Mouse (Mus musculus): Measurements from ENCODE around the gene Marcks. TPM values are rescaled to one million over a fixed set of nuclear protein-coding genes. Genes with fewer than 3 reads are reported as not detected.

The Marcks gene
- 178 and 197 TPM in 2 replicates for polyA plus RNA-seq (2015; fragmentation: Nextera tagmentation; extraction: Ambion mirVana)

GRCm38 (mm10) chr10:37138778-37139442 lies at the start of gene Marcks:
Gene Marcks, minus strand, starts transcription at chr10:37138920.
- Histone ChIP-seq H3K9me3 (no peaks in the 10 kb centered on the region), H3K27ac (replicated peaks) (peak within 1 kb of the TSS; percentile 100), H3K4me1 (replicated peaks) (peaks cover 14% of the 10 kb centered on the region), H3K36me3 (0 out of 2 replicates have a peak, but pooled peaks cover 8% of the 10 kb centered on the region), H3K9ac (peak within 1 kb of the TSS; percentile 100), H3K27me3 (no peaks in the 10 kb centered on the region), H3K4me2 (peak within 1 kb of the TSS; percentile 59), H3K4me3 (peak within 1 kb of the TSS; percentile 91)
- under 1% methylated on average over 39 of the region's 39 CpGs for WGBS
- peak; percentile 78 for ATAC-seq (ENCODE audit: low FRiP score, low read depth)

GRCm38 (mm10) chr10:37177071-37177470 lies 38.4 kb upstream of the Marcks start:
- no peak overlapping the region for H3K9ac ChIP-seq
- no peaks in the 10 kb centered on the region for H3K9me3 ChIP-seq
- H3K4me2 ChIP-seq, result no peak overlapping the region
- H3K36me3 ChIP-seq, result no peaks in the 10 kb centered on the region
- H3K4me1 ChIP-seq (replicated peaks), result peaks cover 5% of the 10 kb centered on the region; the same call in 1 of the 2 replicates
- WGBS, result 97% methylated on average over 3 of the region's 3 CpGs
- H3K27me3 ChIP-seq, result no peaks in the 10 kb centered on the region
- ATAC-seq (ENCODE audit: low FRiP score, low read depth), result no peak
- no peak overlapping the region for H3K4me3 ChIP-seq
- no peak overlapping the region for H3K27ac ChIP-seq (replicated peaks)

DNA sequence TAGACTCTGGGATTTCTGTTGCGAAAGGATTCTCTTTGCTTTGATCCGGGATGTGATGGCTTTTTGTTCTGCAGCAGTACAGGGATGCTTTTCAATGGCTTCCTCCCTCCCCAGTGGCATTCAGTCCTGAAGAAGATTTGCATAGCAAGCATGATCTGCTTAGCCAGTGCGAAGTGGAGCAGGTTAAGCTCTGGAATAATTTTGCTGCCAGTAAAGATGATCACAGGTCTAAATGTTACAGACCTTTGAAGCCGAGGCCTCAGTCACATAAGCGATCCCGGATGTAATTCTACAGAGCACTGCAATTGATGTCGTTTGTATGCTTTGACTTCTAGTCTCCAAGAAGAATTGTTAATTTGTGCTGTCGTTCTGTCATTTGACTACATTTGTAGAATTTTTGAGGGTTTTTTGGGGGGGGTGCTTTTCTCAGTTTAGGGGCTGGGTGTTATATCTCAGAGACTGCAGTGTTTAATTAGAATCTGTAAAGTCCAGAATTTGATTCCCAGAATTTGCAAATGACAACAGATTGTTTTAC lies 33.8 kb upstream of the Marcks start:
- peaks cover 13% of the 10 kb centered on the region; the same call in 1 of the 2 replicates for H3K4me1 ChIP-seq (replicated peaks)
- H3K27ac ChIP-seq (replicated peaks), result 0 out of 2 replicates have a peak overlapping the region, but pooled peaks have one; percentile 27
- no peak overlapping the region for H3K4me2 ChIP-seq
- H3K4me3 ChIP-seq, result no peak overlapping the region
- WGBS, result 49% methylated on average over 8 of the region's 8 CpGs
- no peaks in the 10 kb centered on the region for H3K36me3 ChIP-seq
- no peak for ATAC-seq (ENCODE audit: low FRiP score, low read depth)
- no peaks in the 10 kb centered on the region for H3K9me3 ChIP-seq
- H3K27me3 ChIP-seq, result no peaks in the 10 kb centered on the region
- no peak overlapping the region for H3K9ac ChIP-seq

GRCm38 (mm10) chr10:37171711-37172415 lies 33.1 kb upstream of the Marcks start:
- H3K27ac ChIP-seq (replicated peaks), result 0 out of 2 replicates have a peak overlapping the region, but pooled peaks have one; percentile 27
- ATAC-seq (ENCODE audit: low FRiP score, low read depth), result peak; percentile 54; the same call in 1 of the 2 replicates

DNA sequence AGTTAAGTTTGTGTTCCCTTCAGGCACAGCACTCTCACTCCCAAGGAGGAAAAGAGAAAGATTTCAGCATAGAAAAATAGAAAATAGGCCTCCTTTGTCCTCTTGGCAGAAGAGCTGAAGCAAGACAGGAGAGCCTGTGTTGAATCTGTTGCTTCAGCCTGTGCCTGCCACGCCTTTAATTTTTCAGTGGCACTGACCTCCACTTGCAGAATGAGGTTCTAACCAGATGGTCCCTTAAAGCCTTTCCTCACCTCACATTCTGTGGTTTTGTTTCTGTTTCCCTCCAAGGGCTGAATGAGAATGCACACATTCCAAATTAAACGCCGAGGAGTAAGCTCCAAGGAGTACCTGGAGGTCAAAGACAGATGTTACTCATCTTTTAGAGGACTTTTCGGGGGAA lies 32.2 kb upstream of the Marcks start:
- no peaks in the 10 kb centered on the region for H3K9me3 ChIP-seq
- H3K4me3 ChIP-seq, result no peak overlapping the region
- H3K9ac ChIP-seq, result no peak overlapping the region
- H3K36me3 ChIP-seq, result no peaks in the 10 kb centered on the region
- ATAC-seq (ENCODE audit: low FRiP score, low read depth), result no peak
- no peak overlapping the region for H3K4me2 ChIP-seq
- WGBS, result 73% methylated on average over 4 of the region's 4 CpGs
- no peaks in the 10 kb centered on the region for H3K27me3 ChIP-seq
- H3K27ac ChIP-seq (replicated peaks), result peak overlapping the region; percentile 45; the same call in 1 of the 2 replicates
- H3K4me1 ChIP-seq (replicated peaks), result peaks cover 13% of the 10 kb centered on the region; the same call in 1 of the 2 replicates

More at GRCm38 (mm10) chr10:37171711-37172415, 33.1 kb upstream of the Marcks start:
- Histone ChIP-seq H3K4me2 (no peak overlapping the region), H3K4me3 (no peak overlapping the region), H3K36me3 (no peaks in the 10 kb centered on the region), H3K27me3 (no peaks in the 10 kb centered on the region), H3K4me1 (replicated peaks) (peaks cover 13% of the 10 kb centered on the region; the same call in 1 of the 2 replicates), H3K9ac (no peak overlapping the region), H3K9me3 (no peaks in the 10 kb centered on the region)
- 31% methylated on average over 3 of the region's 3 CpGs for whole genome bisulfite sequencing

- peaks cover 13% of the 10 kb centered on the region; the same call in 1 of the 2 replicates for H3K4me1 ChIP-seq (replicated peaks)
- H3K9ac ChIP-seq, result no peak overlapping the region
- peak; percentile 76 for ATAC-seq (ENCODE audit: low FRiP score, low read depth)
- H3K36me3 ChIP-seq, result no peaks in the 10 kb centered on the region
- 62% methylated on average over 4 of the region's 4 CpGs for WGBS
- peak overlapping the region; percentile 45; the same call in 1 of the 2 replicates for H3K27ac ChIP-seq (replicated peaks)
- no peaks in the 10 kb centered on the region for H3K27me3 ChIP-seq
- H3K4me2 ChIP-seq, result no peak overlapping the region
- H3K4me3 ChIP-seq, result no peak overlapping the region
- no peaks in the 10 kb centered on the region for H3K9me3 ChIP-seq
Observed at GRCm38 (mm10) chr10:37170466-37170865, 31.7 kb upstream of the Marcks start.

DNA sequence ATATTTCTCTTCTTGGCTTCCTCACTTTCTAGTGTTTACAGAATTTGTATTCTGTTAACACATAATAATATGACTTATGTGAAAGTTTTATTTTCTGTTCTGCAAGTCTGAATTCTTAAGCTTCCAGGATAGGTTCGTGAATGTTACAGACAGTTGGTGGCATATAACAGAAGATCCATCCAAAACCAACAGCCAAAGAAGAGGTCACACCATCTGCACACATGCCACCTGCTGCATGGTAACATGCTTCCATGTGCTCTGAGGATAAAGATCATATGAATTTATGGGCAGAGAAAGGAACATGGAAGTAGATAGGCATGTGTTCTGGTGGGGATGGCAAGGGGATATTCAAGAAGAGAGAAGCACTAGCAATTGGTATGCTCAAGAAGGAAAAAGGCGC lies 28.8 kb upstream of the Marcks start:
- Histone ChIP-seq H3K9me3 (no peaks in the 10 kb centered on the region), H3K36me3 (no peaks in the 10 kb centered on the region), H3K4me2 (no peak overlapping the region), H3K27me3 (no peaks in the 10 kb centered on the region), H3K9ac (no peak overlapping the region), H3K4me3 (no peak overlapping the region), H3K27ac (replicated peaks) (no peak overlapping the region), H3K4me1 (replicated peaks) (peaks cover 12% of the 10 kb centered on the region; the same call in 1 of the 2 replicates)
- no peak for ATAC-seq (ENCODE audit: low FRiP score, low read depth)
- 92% methylated on average over 2 of the region's 2 CpGs for WGBS

- ATAC-seq (ENCODE audit: low FRiP score, low read depth), result no peak
- Histone ChIP-seq H3K4me1 (replicated peaks) (no peaks in the 10 kb centered on the region), H3K27me3 (no peaks in the 10 kb centered on the region), H3K9ac (no peak overlapping the region), H3K9me3 (no peaks in the 10 kb centered on the region), H3K4me3 (no peak overlapping the region), H3K36me3 (no peaks in the 10 kb centered on the region), H3K27ac (replicated peaks) (no peak overlapping the region), H3K4me2 (no peak overlapping the region)
- WGBS, result 88% methylated on average over 3 of the region's 3 CpGs
Observed at GRCm38 (mm10) chr10:37159731-37160130, 21.0 kb upstream of the Marcks start.

DNA sequence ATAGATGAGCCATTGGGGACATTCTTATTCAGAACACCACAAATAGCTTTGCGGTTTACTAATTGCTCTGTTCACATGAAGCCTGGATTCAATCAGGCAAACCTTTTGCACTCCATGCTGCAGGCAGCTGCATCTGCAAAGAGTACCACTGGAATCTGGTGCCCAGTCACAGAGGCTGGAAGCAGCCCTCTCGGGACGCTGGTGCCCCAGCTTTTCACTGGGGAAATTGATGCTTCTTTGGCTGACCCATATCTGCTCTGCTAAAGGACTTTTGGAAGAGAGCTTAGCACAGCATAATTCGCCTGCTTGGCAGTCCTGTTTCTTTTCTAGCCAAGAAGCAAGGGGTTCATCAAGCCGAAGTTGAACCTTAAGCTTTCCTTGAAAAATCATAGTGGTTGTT lies 18.4 kb upstream of the Marcks start:
- H3K27me3 ChIP-seq, result no peaks in the 10 kb centered on the region
- no peaks in the 10 kb centered on the region for H3K9me3 ChIP-seq
- ATAC-seq (ENCODE audit: low FRiP score, low read depth), result no peak
- H3K4me1 ChIP-seq (replicated peaks), result no peaks in the 10 kb centered on the region
- no peak overlapping the region for H3K4me3 ChIP-seq
- WGBS, result 84% methylated on average over 5 of the region's 5 CpGs
- H3K4me2 ChIP-seq, result no peak overlapping the region
- no peak overlapping the region for H3K9ac ChIP-seq
- no peak overlapping the region for H3K27ac ChIP-seq (replicated peaks)
- H3K36me3 ChIP-seq, result no peaks in the 10 kb centered on the region

GRCm38 (mm10) chr10:37155131-37155530 lies 16.4 kb upstream of the Marcks start:
- H3K9me3 ChIP-seq, result no peaks in the 10 kb centered on the region
- WGBS, result 34% methylated on average over 2 of the region's 2 CpGs
- H3K27ac ChIP-seq (replicated peaks), result no peak overlapping the region
- no peak overlapping the region for H3K4me2 ChIP-seq
- H3K4me1 ChIP-seq (replicated peaks), result no peaks in the 10 kb centered on the region
- no peaks in the 10 kb centered on the region for H3K36me3 ChIP-seq
- no peak overlapping the region for H3K4me3 ChIP-seq
- no peak overlapping the region for H3K9ac ChIP-seq
- no peak for ATAC-seq (ENCODE audit: low FRiP score, low read depth)
- no peaks in the 10 kb centered on the region for H3K27me3 ChIP-seq

DNA sequence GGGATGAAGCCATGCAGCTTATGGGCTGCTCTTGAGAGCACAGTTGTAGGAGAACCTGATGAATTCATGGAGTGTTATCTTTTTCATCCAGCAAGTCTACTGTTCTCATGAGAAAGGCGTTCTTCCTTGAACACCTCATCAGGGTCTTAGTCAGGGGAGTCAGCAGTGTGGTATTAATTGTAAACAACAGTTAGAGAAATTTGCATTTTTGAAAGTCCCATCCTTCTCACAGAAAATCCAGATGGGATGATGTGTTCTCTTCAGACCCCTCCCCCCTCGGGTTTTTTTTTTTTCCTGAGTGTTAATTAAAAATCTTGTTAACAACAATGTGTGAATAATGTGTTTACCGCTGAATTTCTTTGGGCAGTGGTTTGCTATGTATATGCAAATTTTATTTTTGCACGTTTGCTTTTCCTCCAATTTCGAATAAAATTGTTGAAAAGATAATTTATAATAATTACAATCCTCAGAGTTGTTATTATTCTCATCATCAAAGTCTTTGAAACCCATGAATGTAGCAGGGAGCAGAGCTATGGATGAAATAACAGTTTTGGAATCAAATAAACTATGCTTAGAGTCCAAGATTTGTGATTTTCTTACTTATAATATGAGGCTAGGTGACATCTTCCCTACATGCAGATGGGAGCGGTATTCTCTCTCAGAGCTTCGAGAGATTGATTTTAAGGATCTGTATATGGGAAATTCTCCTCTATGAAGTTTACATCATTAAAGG lies 13.0 kb upstream of the Marcks start:
- Histone ChIP-seq H3K9me3 (no peaks in the 10 kb centered on the region), H3K36me3 (no peaks in the 10 kb centered on the region), H3K4me3 (no peak overlapping the region), H3K27me3 (no peaks in the 10 kb centered on the region), H3K4me1 (replicated peaks) (no peaks in the 10 kb centered on the region), H3K27ac (replicated peaks) (no peak overlapping the region), H3K4me2 (no peak overlapping the region), H3K9ac (no peak overlapping the region)
- ATAC-seq (ENCODE audit: low FRiP score, low read depth), result no peak
- WGBS, result 81% methylated on average over 7 of the region's 7 CpGs
